Mouse (Mus musculus) forebrain, postnatal 0 days (tissue): Measurements from ENCODE around the gene Zfp14. TPM values are rescaled to one million over a fixed set of nuclear protein-coding genes. Genes with fewer than 3 reads are reported as not detected.

Experiments
- ATAC-seq: fragments of 200-750 bp; cut with Nextera tagmentation; 2 replicates; pipeline ENCODE4 v1.8.0; 2017; ENCODE audit warnings: mild to moderate bottlenecking, moderate library complexity
- DNase-seq: peaks from one replicate; pipeline ENCODE4 v3.0.0-alpha.2; 2015
- H3K27ac ChIP-seq: fragments of 300-500 bp; sonication (generic); 2 replicates; pipeline ENCODE4 v1.5.1; 2014; ENCODE audit warnings: low read depth, mild to moderate bottlenecking, antibody characterized with exemption, low read length, moderate library complexity, mixed read lengths
- H3K27me3 ChIP-seq: fragments of 300-500 bp; sonication (generic); 2 replicates; pipeline ENCODE4 v1.6.1; 2014; ENCODE audit warnings: mild to moderate bottlenecking, low read length, mixed read lengths; ENCODE audit not compliant: insufficient read depth
- H3K36me3 ChIP-seq: fragments of 300-500 bp; sonication (generic); 2 replicates; pipeline ENCODE4 v1.6.1; 2014; ENCODE audit warnings: mild to moderate bottlenecking, moderate library complexity; ENCODE audit not compliant: insufficient read depth
- H3K4me1 ChIP-seq: fragments of 300-500 bp; sonication (generic); 2 replicates; pipeline ENCODE4 v1.6.1; 2014; ENCODE audit warnings: antibody characterized with exemption; ENCODE audit not compliant: insufficient read depth
- H3K4me2 ChIP-seq: fragments of 300-500 bp; sonication (generic); 2 replicates; pipeline ENCODE4 v1.6.1; 2014; ENCODE audit warnings: low read depth, mild to moderate bottlenecking, moderate library complexity
- H3K4me3 ChIP-seq: fragments of 300-500 bp; sonication (generic); 2 replicates; pipeline ENCODE4 v1.5.1; 2014; ENCODE audit warnings: low read depth, low read length, mixed read lengths
- H3K9ac ChIP-seq: fragments of 300-500 bp; sonication (generic); 2 replicates; pipeline ENCODE4 v1.6.1; 2014; ENCODE audit warnings: mild to moderate bottlenecking
- H3K9me3 ChIP-seq: fragments of 300-500 bp; sonication (generic); 2 replicates; pipeline ENCODE4 v1.6.1; 2016; ENCODE audit warnings: low read length
- CTCF ChIP-seq: sonication (generic); IDR thresholded peaks from 2 replicates; pipeline ENCODE4 v1.5.1; 2016; ENCODE audit warnings: antibody characterized with exemption, control low read depth, low read depth
- WGBS: fragments of 180-500 bp; shearing (Covaris S2); extraction: QIAGEN DNeasy Blood & Tissue Kit; methylation state at CpG from one replicate; pipeline ENCODE4 v1.1.7; 2014; 5-methylcytosine and 5-hydroxymethylcytosine counted together
- polyA plus RNA-seq: library from polyadenylated mRNA; unstranded; fragments of >200 nt; fragmentation: Nextera tagmentation; extraction: Ambion mirVana; gene quantifications from 2 replicates; pipeline ENCODE4 v1.2.1, GENCODE M21; 2015
- total RNA-seq: library from RNA; depleted of rRNA; stranded (reverse); fragments of >200 nt; gene quantifications from 2 replicates; pipeline ENCODE4 v1.2.3, GENCODE M21; 2014; rRNA removed

Zfp14 gene
- total RNA-seq: 13.2 and 15.2 TPM in 2 replicates
- polyA plus RNA-seq: 5.3 and 6.9 TPM in 2 replicates

GRCm38 (mm10) chr7:30050882-30051548, at the start of gene Zfp14:
Gene Zfp14 (minus strand): TSS chr7:30051380.
- Histone ChIP-seq H3K36me3 (peaks cover 10% of the 10 kb centered on the region), H3K9me3 (no peaks in the 10 kb centered on the region), H3K4me1 (peaks cover 9% of the 10 kb centered on the region), H3K4me2 (peak within 1 kb of the TSS; percentile 80), H3K4me3 (peak within 1 kb of the TSS; percentile 84), H3K27me3 (no peaks in the 10 kb centered on the region), H3K27ac (peak within 1 kb of the TSS; percentile 86), H3K9ac (peak within 1 kb of the TSS; percentile 75)
- under 1% methylated on average over 40 of the region's 40 CpGs for WGBS
- DNase-seq (peak; percentile 94), ATAC-seq (peak; percentile 99)
- 0 out of 2 replicates have a peak, but pooled peaks have one; percentile 6 for TF ChIP-seq CTCF

- ATAC-seq: no peak
- Histone ChIP-seq H3K36me3 (peaks cover 29% of the 10 kb centered on the region), H3K27me3 (no peaks in the 10 kb centered on the region), H3K4me2 (peak overlapping the region; percentile 29), H3K4me3 (no peak overlapping the region), H3K9me3 (0 out of 2 replicates have a peak, but pooled peaks cover 7% of the 10 kb centered on the region), H3K4me1 (peaks cover 10% of the 10 kb centered on the region), H3K27ac (peak overlapping the region; percentile 69; the same call in 1 of the 2 replicates), H3K9ac (no peak overlapping the region)
- 68% methylated on average over 13 of the region's 13 CpGs for WGBS
- TF ChIP-seq CTCF: no peak
- DNase-seq: peak; percentile 87
These were observed 48.1 kb upstream of the Zfp14 start for GRCm38 (mm10) chr7:30099297-30099696.

- no peak for ATAC-seq
- Histone ChIP-seq H3K27ac (peak overlapping the region; percentile 3), H3K9me3 (no peaks in the 10 kb centered on the region), H3K9ac (peak overlapping the region; percentile 89), H3K36me3 (peaks cover 6% of the 10 kb centered on the region; the same call in 1 of the 2 replicates), H3K4me3 (peak overlapping the region; percentile 86), H3K4me2 (peak overlapping the region; percentile 60), H3K4me1 (peaks cover 14% of the 10 kb centered on the region), H3K27me3 (no peaks in the 10 kb centered on the region)
- TF ChIP-seq CTCF: no peak
- WGBS: under 1% methylated on average over 5 of the region's 5 CpGs
- peak; percentile 35 for DNase-seq
These were observed 44.5 kb upstream of the Zfp14 start for GRCm38 (mm10) chr7:30095551-30096125.

GRCm38 (mm10) chr7:30094646-30095429, 43.7 kb upstream of the Zfp14 start, which contains the start of gene Zfp260:
Gene Zfp260 (plus strand): TSS chr7:30094777.
- Histone ChIP-seq H3K36me3 (0 out of 2 replicates have a peak, but pooled peaks cover 3% of the 10 kb centered on the region), H3K4me1 (peaks cover 14% of the 10 kb centered on the region), H3K9me3 (no peaks in the 10 kb centered on the region), H3K27ac (peak within 1 kb of the TSS; percentile 99), H3K27me3 (no peaks in the 10 kb centered on the region), H3K4me2 (peak within 1 kb of the TSS; percentile 60), H3K9ac (peak within 1 kb of the TSS; percentile 89), H3K4me3 (peak within 1 kb of the TSS; percentile 86)
- DNase-seq: peak; percentile 97
- TF ChIP-seq CTCF: peak; percentile 51; the same call in 1 of the 2 replicates
- peak; percentile 83 for ATAC-seq
- under 1% methylated on average over 26 of the region's 26 CpGs for WGBS

GRCm38 (mm10) chr7:30093918-30094415, 42.8 kb upstream of the Zfp14 start:
- Histone ChIP-seq H3K9ac (0 out of 2 replicates have a peak overlapping the region, but pooled peaks have one; percentile 23), H3K4me3 (peak overlapping the region; percentile 86; the same call in 1 of the 2 replicates), H3K27me3 (no peaks in the 10 kb centered on the region), H3K4me2 (peak overlapping the region; percentile 60), H3K36me3 (0 out of 2 replicates have a peak, but pooled peaks cover under 1% of the 10 kb centered on the region), H3K27ac (no peak overlapping the region), H3K4me1 (peaks cover 19% of the 10 kb centered on the region), H3K9me3 (no peaks in the 10 kb centered on the region)
- no peak for DNase-seq
- 72% methylated on average over 6 of the region's 6 CpGs for WGBS
- TF ChIP-seq CTCF: no peak
- no peak for ATAC-seq

- Histone ChIP-seq H3K4me2 (no peak overlapping the region), H3K36me3 (no peaks in the 10 kb centered on the region), H3K27ac (no peak overlapping the region), H3K27me3 (no peaks in the 10 kb centered on the region), H3K4me1 (peaks cover 29% of the 10 kb centered on the region), H3K9ac (no peak overlapping the region), H3K4me3 (no peak overlapping the region), H3K9me3 (no peaks in the 10 kb centered on the region)
- ATAC-seq (no peak), DNase-seq (no peak)
- no peak for TF ChIP-seq CTCF
- 85% methylated on average over 9 of the region's 9 CpGs for WGBS
These were observed 41.5 kb upstream of the Zfp14 start for GRCm38 (mm10) chr7:30092666-30093065.
